Mouse (Mus musculus) left cerebral cortex, adult 9 months (tissue): ENCODE data around the gene Cavin4.
A peak's percentile ranks its signal among the peaks of the same experiment; 100 is the strongest.
"Not testable (repeated sequence)": the region's sequence is repeated elsewhere in the genome, so short reads cannot be mapped to it uniquely, and the experiment has no call there.

ENCODE experiments used
- DNase-seq, 2 experiments: peaks; one replicate each; pipeline ENCODE4 v3.0.0; 2022; ENCODE audit warnings: low spot score in 2 of 2

Gene Cavin4

DNA sequence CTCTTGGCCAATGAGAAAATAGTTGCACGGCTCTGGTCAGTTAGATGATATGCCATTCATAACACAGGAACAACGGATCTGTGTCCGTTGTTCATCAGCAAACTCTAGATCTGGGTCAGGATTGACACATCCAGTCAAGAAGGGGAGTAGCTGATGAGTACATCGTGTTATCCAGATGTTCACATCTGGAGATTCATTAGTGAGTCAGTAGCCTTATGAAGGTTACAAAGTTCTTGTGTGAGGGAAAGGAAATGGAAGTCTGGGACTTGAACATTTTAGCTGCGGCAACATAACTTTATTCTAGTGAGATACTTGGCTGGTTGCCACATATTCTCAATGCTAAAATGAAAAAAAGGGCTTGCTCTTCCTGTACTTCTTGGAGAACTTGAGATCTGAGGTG is 9.6 kb downstream of the Cavin4 start:
- DNase-seq, result no peak

DNA sequence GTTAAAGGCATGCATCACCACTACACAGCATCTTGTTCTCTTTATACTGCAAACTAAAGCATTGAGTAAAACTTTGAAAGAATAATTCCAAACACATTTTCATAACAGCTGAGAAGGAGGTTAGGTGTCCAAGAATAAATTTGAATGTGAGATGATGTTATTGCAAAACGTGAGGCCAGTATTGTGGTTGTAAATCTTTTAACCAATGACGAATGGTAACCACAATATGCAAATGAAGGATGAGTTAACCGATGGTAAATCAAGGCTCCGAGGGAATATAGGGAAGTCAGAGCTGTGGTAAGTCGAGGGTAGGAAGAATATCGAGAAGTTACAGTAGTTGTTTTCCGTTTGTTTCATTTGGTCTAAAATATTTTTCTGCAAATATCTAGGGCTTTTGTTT is 11.1 kb downstream of the Cavin4 start:
- DNase-seq, result no peak

DNA sequence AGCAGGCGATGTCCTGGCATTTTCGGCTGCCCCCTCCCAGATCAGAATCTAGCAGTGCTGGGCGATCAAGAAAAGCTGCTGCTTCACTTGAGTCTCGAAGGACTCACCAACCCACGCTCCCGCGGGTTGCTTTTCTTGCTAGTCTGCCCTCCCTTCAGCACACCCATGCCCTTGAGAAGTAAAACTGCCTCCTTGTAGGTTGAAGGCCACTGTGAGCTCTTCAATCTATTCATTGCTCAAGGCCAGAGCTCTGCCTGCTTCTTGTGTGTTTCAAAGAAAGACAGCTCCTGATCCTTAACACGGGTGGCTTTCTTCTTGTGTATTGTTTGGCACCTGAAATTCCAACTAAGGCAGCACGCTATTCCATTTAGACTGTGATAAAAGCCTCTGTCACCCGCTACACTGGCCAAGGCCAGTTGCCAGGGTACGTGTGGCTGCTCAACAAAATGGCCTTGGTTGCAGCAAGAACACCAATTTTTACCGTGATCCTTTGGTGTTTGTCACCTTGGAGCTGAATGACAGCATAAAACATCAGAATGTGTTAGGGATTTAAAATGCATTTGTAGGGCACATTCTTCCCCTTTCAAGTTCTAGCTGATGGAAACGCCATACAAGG is 13.4 kb downstream of the Cavin4 start:
- no peak for DNase-seq

DNA sequence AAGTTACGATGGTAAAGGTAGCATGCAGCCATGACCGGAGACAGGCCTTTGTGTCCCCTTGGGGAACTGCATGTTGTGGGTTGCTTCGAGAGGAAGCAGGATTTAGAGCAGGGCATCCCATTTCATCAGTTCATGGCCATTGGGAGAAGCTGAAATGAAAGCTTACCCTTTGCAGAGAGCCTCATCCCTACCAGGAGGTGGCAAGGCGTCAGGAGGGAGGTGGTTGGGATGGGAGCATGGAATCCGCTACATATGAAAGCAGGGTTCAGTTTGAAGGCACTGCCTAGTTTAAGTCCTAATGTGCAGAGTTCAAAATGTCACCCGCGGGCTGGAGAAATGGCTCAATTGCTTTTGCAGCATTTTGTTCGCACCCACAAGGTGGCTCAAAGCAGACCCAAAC is 14.0 kb downstream of the Cavin4 start:
- no peak for DNase-seq

DNA sequence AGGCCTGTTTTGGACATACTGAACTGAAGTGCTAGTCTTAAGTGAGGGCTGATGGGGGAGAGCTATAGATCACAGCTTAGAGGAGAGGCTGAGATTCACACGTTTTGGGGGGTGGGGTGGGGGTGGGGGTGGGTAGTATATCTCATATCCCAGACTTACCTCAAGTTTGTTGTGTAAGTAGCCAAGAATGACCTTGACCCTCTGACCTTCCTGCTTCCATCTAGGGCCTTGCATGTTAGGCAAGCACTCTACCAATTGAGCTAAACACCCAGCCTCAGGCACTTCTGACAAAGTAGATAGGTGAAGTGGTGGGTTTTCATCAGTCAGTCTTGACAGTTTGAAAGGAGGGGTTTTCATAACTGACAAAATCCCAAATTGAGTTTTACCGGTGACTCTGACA is 14.5 kb downstream of the Cavin4 start:
- DNase-seq, result no peak

DNA sequence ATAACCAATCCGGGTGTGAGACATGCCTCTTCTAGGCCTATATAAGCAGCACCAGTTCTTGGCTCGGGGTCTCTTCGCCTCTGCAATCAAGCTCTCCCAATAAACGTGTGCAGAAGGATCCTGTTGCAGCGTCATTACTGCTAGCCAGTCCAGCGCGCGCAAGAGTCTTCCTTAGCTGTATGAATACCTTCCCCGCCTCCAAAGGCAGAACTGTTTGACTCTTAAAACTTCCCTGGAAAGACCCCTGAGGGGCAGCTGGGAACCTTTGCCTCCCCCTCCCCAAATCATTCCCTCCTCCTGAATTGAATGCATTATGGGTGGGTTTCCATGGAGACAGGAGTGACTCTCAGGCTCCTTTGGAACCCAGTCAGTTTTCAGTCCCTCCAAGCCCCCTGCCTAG is 15.5 kb downstream of the Cavin4 start:
- DNase-seq, result no peak

DNA sequence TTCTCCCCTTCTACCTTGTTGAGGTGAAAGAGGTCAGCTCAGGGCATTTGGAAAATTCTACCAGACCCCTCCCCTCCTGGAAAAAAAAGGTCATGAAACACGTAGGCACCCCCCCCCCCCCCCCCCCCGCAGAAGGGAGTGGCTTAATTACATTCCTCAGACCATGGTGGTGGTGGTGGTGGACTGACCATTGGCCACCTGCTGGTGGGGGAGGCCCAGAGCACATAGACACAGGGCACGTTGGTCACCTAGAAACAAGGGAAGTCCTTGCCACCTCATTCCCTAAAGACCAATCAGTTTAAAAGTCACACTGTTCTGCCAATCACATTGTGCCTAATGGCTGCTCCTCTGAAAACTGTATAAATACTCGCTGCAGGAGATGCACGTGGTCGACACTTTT is 16.4 kb downstream of the Cavin4 start:
- DNase-seq, result not testable (repeated sequence)

DNA sequence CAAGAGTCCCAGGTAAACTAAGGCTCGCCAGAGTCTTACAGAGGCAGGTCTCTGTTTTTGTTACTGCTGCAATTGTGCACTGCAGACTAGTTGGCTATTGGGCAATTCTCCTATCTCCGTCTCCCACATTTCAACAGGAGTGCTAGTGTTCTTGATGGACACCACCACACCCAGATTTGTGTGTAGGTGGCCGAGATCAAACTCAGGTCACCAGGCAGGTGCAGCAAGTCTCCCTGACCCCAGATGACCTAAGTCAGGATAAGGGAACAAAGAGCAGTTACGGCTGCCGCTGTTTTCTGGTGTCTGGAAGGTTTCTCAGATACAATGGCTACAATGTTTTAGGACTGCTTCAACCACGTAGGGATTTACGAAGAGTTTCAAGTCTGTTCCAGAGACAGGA is 16.9 kb downstream of the Cavin4 start:
- no peak for DNase-seq

DNA sequence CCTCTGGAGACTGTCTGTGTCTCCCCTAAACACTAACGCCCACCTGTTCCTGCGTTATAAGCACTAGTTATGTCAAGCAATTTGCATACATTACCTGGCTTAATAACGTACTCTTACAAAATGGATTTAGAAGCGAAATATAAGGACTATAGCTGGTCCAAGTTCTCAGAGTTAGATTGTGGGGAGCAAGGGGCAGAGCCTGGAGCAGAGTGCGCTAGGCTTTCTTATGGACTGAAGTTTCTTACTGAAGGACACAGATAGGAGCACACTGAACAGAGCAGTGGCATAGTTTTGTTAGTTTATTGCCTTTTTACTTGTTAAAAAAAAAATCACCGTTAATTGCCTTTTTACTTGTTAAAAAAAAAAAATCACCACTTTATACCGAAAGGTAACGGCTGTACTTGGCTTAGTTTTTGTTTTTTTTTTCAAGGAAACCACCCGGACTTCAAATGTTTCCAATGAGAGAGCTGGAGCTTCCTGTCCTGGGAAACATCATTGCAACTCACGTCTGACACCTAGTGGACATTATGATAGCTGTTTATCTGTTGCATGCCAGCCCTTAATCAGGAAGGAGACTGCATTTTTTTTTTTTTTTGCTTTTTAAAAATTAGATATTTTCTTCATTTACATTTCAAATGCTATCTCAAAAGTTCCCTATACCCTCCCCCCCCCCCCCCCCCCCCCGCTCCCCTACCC is 17.5 kb downstream of the Cavin4 start:
- peak in 1 of 2 experiments; percentile 58 for DNase-seq

DNA sequence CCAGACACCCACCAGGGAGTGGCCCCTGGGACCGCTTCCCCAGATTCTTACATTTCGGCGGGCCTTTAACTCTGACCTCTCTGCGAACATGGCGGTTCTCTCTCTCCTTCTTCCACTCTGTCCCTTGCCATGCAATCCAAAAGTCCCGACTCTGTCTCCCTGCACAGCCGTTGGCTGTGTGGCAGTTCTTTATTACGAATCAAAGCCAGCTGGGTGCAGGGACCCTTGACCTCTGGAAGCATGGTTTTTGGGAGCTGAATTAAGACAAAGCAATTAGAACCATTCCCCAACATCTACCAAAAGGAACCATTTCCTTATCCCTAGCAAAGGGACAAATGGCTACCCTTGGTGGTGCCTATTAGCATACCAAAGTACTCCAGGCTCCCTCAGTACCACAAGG is 19.8 kb downstream of the Cavin4 start:
- no peak for DNase-seq

DNA sequence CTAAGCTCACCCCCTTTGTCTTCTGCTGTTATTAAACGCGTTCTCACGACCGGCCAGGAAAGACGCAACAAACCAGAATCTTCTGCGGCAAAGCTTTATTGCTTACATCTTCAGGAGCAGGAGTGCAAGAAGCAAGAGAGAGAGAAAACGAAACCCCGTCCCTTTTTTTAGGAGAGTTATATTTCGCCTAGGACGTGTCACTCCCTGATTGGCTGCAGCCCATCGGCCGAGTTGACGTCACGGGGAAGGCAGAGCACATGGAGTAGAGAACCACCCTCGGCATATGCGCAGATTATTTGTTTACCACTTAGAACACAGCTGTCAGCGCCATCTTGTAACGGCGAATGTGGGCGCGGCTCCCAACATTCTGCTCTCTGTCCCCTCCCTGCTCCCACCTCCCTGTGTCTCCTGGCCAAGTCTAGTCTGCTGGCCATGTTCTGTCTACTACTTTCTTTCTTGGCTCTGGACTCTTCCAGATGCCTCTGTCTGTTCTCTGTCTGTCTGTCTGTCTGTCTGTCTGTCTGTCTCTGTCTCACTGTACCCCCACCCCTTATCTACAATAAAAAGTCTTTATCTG is 20.4 kb downstream of the Cavin4 start:
- DNase-seq, result peak in 1 of 2 experiments; percentile 33

DNA sequence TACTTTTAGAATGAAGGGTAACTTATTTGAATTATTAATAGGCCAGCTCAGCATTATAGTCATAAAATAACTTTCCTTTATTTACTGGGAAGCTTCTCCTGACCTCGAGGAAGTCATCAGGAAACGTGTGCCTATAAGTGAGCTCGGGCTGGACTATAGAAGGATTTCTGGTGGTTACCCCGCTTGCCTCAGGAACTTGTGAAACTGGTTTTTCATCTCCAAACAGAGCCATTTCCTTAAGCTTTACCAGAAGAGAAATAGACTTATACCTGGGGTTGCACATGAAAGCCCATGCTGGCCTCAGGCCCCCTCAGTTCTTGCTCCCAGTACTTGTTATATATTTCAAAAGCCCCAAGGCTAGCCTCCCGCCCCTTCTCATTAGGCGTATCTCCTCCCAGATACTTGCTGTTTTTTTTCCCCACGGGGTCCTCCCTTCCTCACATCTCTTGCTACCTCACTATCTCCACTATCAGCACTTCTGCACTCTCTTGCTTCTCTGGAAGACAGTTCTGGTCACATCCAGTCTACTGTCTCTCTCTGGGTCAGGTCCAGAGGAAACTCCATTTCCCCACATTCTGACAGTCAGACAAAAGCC is 21.4 kb downstream of the Cavin4 start:
- no peak for DNase-seq

DNA sequence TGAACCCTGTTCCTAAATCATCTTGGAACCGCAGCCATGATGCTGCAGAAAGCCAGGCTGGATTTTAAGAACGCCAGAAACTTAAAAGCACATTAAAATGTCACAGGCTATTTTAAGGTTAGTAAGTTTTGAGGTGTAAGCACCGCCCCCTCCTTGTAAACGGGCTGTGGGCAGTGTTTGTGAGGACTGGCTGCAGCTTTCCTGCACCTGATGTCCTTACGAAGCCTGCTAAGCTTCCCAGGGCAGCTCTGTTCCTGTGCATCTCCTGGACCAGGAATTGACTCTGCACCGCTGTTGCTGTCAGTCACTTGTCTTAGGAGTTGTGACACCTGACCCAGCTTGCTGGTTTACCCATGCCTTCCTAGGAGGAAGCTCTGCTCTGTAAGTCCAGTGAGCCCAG is 24.8 kb downstream of the Cavin4 start:
- no peak for DNase-seq

DNA sequence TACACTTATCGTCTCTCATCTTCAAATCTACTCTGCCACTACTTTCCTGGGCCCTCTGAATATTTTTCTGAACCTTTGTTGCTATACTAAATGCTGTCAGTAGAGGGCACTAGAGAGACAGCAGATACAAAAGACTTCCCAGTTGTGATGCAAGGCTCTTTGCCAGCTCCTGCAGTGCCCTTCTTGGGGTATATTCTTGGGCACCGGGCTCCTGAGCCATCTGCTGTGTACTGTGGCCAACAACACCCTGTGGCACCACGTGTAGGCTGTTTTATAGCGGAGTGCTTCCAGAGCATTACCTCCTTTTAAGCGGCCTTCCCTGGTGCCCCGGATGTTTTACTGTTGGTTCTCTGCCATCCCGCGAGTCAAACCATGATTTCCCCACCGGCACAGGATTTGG is 27.3 kb downstream of the Cavin4 start:
- DNase-seq, result peak; percentile 47 to 72

DNA sequence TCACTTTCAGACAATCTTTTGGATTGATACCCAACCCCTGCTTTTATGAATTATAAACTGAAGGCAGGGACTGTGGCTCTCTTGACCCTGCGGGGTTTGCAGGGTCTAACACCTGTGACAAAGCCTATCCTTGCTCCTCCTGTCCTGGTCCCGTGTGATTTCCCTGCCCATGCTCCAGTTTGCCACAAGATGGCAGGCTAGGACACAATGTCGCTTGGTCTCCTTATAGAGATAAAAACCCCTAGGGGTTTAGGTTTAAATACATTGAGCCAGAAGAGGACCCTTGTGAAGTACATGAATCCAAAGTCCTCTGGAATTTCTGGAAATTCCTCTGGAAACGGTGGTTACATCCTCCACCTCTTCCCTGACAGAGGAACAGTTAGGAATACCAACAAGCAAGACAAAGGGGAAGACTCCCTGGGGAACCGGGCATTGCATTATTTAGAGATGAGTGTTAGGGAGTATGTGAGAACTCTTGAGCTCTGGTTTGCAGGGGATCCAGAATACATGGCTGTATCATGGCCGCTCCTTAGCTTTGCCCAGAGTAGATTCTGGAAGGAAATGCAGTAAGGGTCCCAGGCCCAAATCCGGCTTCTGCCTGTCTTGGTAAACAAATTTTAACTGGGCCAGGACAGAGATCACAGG is 28.6 kb downstream of the Cavin4 start:
- peak in 1 of 2 experiments; percentile 66 for DNase-seq

DNA sequence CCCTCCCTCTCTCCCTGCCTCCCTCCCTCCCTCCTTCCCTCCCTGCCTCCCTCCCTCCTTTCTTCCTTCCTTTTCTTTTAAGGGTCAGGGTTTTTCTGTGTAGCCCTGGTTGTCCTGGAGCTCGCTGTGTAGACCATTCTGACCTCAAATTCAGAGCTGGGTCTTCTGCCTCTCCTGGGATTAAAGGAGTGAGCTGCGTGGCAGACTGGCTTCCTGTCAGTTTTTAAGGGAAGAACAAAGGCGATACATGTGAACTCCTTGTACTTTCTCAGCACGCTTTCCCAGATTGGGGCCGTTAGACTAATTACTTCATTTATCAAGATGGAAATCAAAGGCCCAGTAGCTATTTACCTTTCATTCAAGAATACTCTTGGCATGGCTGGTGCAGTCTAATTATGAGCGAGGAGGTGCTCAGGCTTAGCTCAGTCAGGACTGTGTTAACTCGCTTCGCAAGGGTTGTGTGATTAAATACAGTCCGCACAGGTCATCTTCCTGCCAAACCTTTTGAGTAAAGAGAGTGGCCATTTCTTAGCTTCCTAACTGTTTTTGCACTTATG is 29.5 kb downstream of the Cavin4 start:
- DNase-seq, result no peak

DNA sequence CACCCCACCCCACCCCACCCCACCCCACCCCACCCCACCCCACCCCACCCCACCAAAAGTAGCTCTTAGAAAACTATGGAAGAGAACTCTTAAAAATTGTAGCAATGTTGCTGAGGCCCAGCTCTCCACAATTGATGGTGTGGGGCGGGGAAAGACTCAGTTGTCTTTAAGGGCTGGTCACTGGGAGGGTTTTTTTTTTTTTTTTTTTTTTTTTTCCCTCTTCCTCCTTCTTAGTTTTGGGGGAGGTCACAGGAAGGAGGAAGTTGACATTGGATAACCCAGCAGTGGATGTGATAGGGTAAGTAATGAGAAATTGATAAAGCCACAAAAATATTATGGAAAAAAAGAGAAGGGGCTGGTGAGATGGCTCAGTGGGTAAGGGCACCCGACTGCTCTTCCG is 33.4 kb downstream of the Cavin4 start:
- DNase-seq, result no peak

DNA sequence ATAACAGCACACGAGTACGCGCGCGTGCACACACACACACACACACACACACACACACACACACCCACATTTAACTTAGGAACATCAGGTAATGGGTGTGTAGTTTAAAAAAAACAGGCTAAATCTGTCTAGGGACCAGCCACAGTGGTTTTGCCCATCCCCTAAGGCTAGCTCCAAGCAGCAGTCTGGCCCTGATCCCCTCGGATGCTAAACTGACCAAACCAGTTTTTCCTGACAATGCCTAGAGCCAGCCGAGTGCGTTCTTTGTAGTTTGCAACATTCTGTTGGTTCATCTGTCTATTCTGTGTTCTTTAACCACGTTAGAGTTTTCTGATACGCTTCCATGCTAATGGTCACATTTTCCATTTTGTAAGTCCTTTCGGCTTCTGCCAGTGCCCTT is 34.0 kb downstream of the Cavin4 start:
- DNase-seq, result no peak

DNA sequence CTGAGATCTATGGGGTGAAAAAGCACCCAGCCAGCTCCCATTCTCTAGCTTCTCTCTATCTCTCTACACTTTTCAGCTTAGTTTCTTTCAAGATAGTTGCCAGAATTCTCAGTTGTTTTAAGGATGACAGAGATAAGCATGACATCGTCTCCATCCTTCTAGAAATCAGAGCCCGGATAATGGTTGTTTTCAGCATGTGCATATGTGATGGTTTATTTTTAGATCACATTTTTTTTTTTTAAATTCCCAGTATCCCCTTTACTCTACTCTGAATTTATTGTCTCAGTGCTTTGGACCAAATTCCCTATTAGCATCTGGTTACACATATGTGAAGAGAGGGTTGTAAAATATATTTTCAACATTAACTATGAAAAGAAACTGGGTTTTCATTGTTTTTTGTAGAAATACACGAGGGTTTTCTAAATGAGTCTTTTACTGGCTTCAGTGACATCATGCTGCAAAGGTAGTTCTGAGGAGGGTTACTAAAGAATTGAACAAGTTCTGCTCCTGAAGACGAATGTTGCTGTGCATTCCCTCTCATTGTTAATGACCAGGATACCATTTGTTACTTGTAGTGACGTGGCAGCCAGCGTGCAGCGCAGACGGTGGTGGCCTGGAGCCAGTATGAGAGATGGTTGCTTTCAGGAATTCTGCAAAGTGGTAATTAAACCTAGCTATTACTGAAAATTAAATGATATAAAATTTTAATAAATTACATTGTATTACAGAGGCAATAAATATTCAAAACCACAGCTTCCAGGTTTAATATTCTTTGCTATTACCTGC is 52.7 kb downstream of the Cavin4 start:
- no peak for DNase-seq

DNA sequence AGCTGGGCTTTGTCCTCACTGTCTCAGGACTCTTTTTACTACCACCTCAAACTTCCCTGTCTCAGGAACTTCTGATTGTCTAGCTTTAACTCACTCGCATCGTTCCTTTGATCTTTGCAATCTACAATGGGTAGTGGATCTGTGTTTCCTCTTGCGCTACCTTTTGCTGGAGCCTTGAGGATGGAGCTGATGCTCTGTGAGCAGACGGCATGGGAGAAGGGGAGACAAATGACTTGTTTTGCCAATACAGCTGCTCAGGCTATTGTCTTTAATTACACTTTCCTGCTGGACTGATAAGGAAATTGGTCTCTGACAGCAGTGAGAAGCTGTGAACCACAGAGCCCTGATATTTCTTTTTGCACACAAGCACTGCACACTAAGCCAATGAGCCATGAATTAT is 53.5 kb downstream of the Cavin4 start:
- no peak for DNase-seq
